Mouse (Mus musculus) thymus, adult 2 months (tissue): Measurements from ENCODE around the gene Vsnl1. TPM values are rescaled to one million over a fixed set of nuclear protein-coding genes. Genes with fewer than 3 reads are reported as not detected.

Experiments
- DNase-seq: peaks from one replicate; pipeline ENCODE4 v3.0.0; 2021
- H3K27ac ChIP-seq: fragments of 200-500 bp; 2 replicates; pipeline ENCODE4 v1.5.1; 2012; ENCODE audit warnings: low read length, control low read depth; ENCODE audit not compliant: control insufficient read depth, insufficient read depth
- H3K27me3 ChIP-seq: fragments of 200-500 bp; 2 replicates; pipeline ENCODE4 v1.6.1; 2012; ENCODE audit warnings: mild to moderate bottlenecking, low read length, moderate library complexity, mixed read lengths; ENCODE audit not compliant: control insufficient read depth, insufficient read depth
- H3K36me3 ChIP-seq: fragments of 200-500 bp; 2 replicates; pipeline ENCODE4 v1.6.1; 2012; ENCODE audit warnings: mild to moderate bottlenecking, low read length, moderate library complexity; ENCODE audit not compliant: control insufficient read depth, insufficient read depth
- H3K4me1 ChIP-seq: fragments of 200-500 bp; replicated peaks from 2 replicates; pipeline ENCODE4 v1.6.1; 2012; ENCODE audit warnings: low read length; ENCODE audit not compliant: control insufficient read depth, insufficient read depth
- H3K4me3 ChIP-seq: fragments of 200-500 bp; 2 replicates; pipeline ENCODE4 v1.5.1; 2012; ENCODE audit warnings: mild to moderate bottlenecking, low read length, control low read depth, moderate library complexity; ENCODE audit not compliant: control insufficient read depth, insufficient read depth
- CTCF ChIP-seq: fragments of 200-500 bp; IDR thresholded peaks from 2 replicates; pipeline ENCODE4 v1.5.1; 2012; ENCODE audit warnings: mild to moderate bottlenecking, control low read depth, low read length, moderate library complexity, borderline replicate concordance; ENCODE audit not compliant: control insufficient read depth, poor library complexity, insufficient read depth; ENCODE audit errors: extremely low read depth
- POLR2A ChIP-seq: fragments of 200-500 bp; IDR thresholded peaks from 2 replicates; pipeline ENCODE4 v1.6.1; 2012; ENCODE audit warnings: mild to moderate bottlenecking, low read length, control low read depth, moderate library complexity; ENCODE audit not compliant: control insufficient read depth, poor library complexity, insufficient read depth; ENCODE audit errors: extremely low read depth
- WGBS: fragments of 180-500 bp; shearing (Covaris S2); methylation state at CpG from one replicate; pipeline ENCODE4 v1.1.7; 2018; 5-methylcytosine and 5-hydroxymethylcytosine counted together
- polyA plus RNA-seq: library from polyadenylated mRNA; depleted of rRNA; stranded (reverse); fragments of >200 nt; gene quantifications from 2 replicates; pipeline ENCODE4 v1.2.3, GENCODE M21; 2012; rRNA removed

Vsnl1 gene
- 0.16 and 0.40 TPM in 2 replicates for polyA plus RNA-seq

DNA sequence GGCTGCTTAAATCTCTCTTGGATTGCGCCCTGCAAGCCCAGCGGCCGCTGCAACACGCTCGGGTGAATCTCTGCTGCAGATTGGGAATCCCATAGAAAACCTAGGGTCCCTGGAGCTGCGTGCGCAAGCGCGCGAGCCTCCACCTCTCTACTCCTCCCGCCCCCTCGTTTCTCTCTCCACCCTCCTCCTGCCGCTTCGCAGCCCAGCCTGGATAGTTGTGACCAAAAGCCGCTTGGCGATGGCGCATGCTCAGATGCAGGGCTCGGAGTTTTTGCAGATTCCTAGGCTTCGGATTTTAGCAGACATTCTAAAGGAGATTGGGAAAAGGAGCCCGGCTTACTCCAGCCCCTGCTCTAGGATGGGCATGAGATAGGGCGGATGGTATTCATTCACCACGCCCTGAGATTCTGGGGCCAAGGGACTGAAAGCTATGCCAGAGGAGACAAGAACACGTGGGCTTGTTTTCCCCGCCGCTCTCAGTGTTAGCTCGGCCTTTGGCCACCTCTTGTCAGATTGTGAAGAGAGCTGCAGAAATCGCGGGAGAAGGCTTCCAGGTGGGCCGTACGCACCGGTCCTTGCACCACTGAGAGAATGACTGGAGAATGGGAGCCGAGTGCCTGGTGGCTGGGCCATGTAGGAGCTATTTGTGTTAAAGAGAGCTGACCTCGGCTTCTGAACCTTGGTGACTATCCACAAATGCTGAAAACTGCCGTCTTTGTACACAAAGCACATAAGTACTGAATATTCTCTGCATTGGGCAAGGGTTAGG, at the start of gene Vsnl1:
Gene Vsnl1, minus strand, starts transcription at position 117 of the 769 bp plus-strand sequence.
- Histone ChIP-seq H3K36me3 (no peaks in the 10 kb centered on the region), H3K27ac (no peak within 1 kb of the TSS), H3K4me3 (no peak within 1 kb of the TSS), H3K4me1 (no peaks in the 10 kb centered on the region), H3K27me3 (no peaks in the 10 kb centered on the region; the same call in 1 of the 2 replicates)
- WGBS: 9% methylated on average over 34 of the region's 34 CpGs
- TF ChIP-seq CTCF (no peak), POLR2A (no peak)
- DNase-seq: no peak

DNA sequence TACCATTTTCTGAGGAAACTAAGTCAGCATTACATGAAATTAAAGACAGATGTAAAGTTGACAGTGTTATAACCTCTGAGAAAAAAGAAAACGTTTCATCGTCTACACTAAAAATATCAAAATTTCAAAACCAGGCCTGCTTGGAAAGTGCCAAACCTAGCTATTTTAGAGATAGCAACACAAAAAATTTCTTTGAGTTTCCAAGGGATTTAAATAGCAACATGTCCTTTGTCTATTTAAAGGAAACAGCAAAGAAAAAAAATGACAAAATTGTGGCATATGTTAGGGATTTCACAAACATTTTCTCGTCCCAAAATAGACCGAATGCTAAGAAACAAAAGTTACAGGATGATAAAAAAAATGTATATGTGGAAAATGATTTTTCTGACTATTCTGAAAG, 20.2 kb upstream of the Vsnl1 start:
- no peak for TF ChIP-seq CTCF
- no peak for TF ChIP-seq POLR2A
- no peaks in the 10 kb centered on the region for H3K4me1 ChIP-seq
- H3K27ac ChIP-seq: no peak overlapping the region
- H3K36me3 ChIP-seq: no peaks in the 10 kb centered on the region
- DNase-seq: no peak
- no peak overlapping the region for H3K4me3 ChIP-seq
- H3K27me3 ChIP-seq: peaks cover 2% of the 10 kb centered on the region; the same call in 1 of the 2 replicates
- WGBS: 86% methylated on average over 4 of the region's 4 CpGs

DNA sequence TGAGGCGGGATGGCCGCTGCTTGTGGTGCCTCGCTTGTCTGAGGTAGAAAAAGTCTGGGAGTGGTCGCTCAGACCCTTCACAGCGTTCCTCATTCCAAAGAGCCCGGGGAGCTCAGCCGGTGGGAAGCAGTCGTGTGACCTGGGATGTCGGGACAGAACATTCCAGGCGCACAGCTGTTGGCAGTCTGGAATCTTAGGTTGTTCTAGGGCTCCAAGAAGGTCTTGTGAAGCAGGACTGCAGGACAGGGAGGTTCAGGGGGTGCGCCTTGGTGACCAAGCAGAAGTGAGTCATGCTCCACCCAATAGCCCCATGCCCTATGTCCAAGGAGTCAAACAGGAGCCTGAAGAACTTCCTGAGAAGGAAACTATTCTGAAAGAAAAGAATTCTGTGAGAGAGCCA, 19.8 kb upstream of the Vsnl1 start:
- H3K36me3 ChIP-seq: no peaks in the 10 kb centered on the region
- WGBS: 12% methylated on average over 11 of the region's 11 CpGs
- TF ChIP-seq POLR2A (no peak), CTCF (no peak)
- no peaks in the 10 kb centered on the region for H3K4me1 ChIP-seq
- no peak overlapping the region for H3K4me3 ChIP-seq
- no peak overlapping the region for H3K27ac ChIP-seq
- peaks cover 2% of the 10 kb centered on the region; the same call in 1 of the 2 replicates for H3K27me3 ChIP-seq
- no peak for DNase-seq

GRCm38 (mm10) chr12:11455549-11456194, 19.3 kb upstream of the Vsnl1 start, which contains the start of gene Rad51ap2:
Gene Rad51ap2 (plus strand): TSS chr12:11456079.
- Histone ChIP-seq H3K27ac (no peak within 1 kb of the TSS), H3K4me1 (no peaks in the 10 kb centered on the region), H3K4me3 (no peak within 1 kb of the TSS), H3K27me3 (peaks cover 2% of the 10 kb centered on the region; the same call in 1 of the 2 replicates), H3K36me3 (no peaks in the 10 kb centered on the region)
- 4% methylated on average over 38 of the region's 40 CpGs for WGBS
- DNase-seq: peak; percentile 19
- TF ChIP-seq POLR2A: no peak
- TF ChIP-seq CTCF: no peak

- TF ChIP-seq POLR2A (no peak), CTCF (no peak)
Measured at GRCm38 (mm10) chr12:11454146-11454545, 17.7 kb upstream of the Vsnl1 start.

DNA sequence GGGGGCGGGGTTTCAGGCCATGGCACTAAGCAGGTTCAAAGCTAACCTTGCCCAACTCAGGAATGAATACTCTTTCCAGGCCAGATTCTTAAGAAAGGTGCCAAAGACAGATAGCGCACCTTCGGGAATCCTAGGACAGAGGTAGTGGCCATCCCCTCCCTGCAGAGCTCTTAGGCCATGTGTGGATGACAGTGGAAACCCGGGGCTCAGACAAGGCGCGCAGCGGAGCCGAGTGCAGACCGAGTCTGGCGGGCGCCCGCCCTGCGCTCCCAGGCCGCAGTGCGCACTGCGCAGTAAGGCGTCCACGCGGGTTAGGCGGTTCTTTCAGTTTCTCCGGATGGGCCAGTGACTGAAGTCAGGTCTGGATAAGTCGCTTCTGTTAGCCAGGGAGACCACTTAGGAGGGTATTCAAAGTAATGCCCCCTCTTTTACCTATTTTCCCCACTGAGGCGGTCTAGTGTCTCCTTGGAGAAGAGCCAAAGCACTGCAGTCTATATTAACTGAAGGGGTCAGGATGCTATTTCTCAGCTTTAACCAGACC, 1.6 kb upstream of the Vsnl1 start:
- WGBS: 38% methylated on average over 23 of the region's 23 CpGs
- Histone ChIP-seq H3K4me3 (no peak overlapping the region), H3K27ac (no peak overlapping the region), H3K36me3 (no peaks in the 10 kb centered on the region), H3K4me1 (no peaks in the 10 kb centered on the region), H3K27me3 (no peaks in the 10 kb centered on the region; the same call in 1 of the 2 replicates)
- no peak for DNase-seq
- TF ChIP-seq CTCF: no peak
- no peak for TF ChIP-seq POLR2A

More at GRCm38 (mm10) chr12:11454146-11454545, 17.7 kb upstream of the Vsnl1 start:
- DNase-seq: no peak
- WGBS: 71% methylated on average over 5 of the region's 5 CpGs
- H3K27me3 ChIP-seq: peaks cover 2% of the 10 kb centered on the region; the same call in 1 of the 2 replicates
- no peaks in the 10 kb centered on the region for H3K4me1 ChIP-seq
- H3K27ac ChIP-seq: no peak overlapping the region
- no peaks in the 10 kb centered on the region for H3K36me3 ChIP-seq
- no peak overlapping the region for H3K4me3 ChIP-seq
